Mouse (Mus musculus): ENCODE results near the gene Fbxo17.

The Fbxo17 gene

DNA sequence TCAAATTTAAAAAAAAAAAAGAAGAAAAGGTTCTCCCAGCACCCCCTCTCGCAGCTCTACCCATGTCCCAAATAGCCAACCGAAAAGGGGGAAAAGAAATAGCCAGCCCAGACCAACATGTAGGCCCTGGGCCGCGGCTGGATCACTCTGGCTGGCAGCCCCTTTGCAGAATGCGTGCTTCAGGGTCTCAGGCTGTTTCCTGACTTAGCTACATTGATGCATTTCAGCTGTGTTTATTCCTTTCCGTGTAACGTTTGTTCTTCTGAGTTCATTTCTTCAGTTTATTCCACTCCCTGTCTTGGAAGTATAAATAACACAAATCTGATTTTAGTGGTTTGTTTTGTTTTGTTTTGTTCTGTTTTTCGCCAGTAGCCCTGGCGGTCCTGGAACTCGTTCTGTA, 1.1 kb downstream of the Fbxo17 start:
- no peak for DNase-seq (ENCODE audit: low read depth, low spot score)

DNA sequence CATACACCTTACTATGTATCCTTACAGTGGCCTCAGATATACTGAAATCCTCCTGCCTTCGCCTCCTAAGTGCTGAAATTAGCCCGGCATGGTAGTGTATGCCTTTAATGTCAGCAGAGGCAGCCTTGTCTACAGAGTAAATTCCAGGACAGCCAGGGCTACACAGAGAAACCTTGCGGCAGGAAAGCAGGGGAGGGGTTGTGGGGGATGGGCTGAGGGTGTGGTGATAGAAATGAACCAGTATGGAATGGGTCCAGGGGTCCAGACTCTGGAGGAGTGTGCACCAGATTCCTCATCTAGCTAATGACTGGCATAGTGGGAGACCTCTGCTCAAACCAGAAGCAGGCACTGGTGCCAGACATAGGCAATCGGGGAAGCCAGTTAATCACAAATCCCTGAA, 2.6 kb downstream of the Fbxo17 start:
- DNase-seq (ENCODE audit: low read depth, low spot score), result peak; percentile 72

DNA sequence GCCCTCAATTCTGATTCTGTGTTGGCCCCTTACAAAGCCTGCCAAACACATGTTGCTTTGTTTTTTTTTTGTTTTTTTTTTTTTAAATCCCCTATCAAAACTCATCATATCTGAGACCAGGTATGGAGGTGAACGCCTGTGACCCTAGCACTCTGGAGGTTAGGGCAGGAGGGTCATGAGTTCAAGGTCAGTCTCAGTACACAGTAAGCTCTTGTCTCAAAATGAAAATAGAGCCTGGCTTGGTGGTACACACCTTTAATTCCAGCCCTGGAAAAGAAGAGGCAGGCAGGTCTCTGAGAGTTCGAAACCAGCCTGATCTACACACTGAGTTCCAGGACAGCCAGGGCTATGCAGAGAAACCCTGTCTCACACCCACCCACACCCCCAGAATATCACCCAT, 3.0 kb downstream of the Fbxo17 start:
- peak; percentile 21 for DNase-seq (ENCODE audit: low read depth, low spot score)

DNA sequence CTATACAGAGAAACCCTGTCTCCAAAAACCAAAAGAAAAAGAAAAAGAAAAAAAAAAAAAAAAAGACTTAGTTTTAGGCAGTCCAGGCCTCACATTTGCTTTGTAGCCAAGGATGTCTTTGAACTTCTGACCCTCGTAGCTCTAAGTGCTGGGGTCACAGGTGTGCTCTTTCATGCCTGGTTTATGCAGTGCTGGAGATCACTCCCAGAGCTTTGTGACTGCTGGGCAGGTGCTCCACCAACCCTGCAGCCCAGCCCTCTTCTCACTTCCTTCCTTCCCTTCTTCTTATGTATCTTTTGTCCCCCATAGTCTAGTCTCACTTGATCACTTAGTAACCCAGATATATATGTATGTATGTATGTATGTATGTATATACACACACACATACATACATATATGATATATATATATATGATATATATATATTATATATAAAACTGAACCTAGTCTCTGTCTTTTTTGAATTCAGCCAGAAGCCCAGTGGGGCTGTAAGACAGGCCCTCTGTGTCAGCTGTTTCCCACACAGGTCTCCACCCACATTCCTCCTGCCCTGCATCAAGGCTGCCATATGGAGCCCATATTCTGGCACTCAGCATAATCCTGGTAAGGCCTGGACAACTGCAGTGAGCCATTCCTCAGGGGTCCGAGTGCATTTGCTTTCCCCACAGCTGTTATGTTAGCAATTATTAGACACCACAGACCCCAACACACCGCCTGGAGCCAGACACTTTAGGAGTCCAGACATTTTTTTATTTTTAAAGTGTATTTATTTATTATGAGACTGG, 4.3 kb downstream of the Fbxo17 start:
- no peak for DNase-seq (ENCODE audit: low read depth, low spot score)

DNA sequence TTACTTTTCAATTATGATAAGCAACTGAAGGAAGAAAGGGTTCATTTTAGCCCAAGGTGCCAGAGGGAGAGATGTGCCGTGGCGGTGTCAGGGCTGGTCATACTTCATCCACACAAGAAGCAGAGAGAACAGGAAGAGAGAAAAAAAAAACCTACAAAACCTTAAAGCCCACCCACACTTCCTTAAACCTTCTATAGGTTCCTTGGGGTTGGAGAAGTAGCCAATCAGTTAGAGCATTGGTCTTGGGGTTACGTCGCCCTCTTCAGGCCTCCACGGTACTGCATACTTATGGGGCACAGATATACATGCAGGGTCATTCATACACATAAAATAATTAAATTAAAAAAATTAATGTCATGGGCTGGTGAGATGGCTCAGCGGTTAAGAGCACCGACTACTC, 5.5 kb downstream of the Fbxo17 start:
- DNase-seq (ENCODE audit: low read depth, low spot score), result peak; percentile 59

DNA sequence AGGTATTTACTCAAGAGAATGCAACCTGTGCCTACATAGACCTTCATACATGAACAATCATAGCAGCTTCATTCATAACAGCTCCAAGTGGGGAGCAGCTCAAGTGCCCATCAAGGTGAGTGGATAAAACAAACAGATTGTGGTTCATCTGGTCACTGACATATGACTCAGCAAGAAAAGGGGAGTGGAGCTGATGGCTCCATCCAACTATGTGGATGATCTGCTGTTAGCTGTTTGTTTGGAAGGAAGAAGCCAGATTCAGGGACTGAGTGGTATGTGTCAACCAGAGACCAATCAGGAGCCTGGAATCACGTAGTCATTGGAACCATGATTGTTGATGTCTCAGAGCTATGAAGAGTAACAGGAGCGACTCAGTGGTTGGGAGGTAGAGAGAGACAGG, 8.0 kb downstream of the Fbxo17 start:
- DNase-seq (ENCODE audit: low read depth, low spot score), result peak; percentile 50

DNA sequence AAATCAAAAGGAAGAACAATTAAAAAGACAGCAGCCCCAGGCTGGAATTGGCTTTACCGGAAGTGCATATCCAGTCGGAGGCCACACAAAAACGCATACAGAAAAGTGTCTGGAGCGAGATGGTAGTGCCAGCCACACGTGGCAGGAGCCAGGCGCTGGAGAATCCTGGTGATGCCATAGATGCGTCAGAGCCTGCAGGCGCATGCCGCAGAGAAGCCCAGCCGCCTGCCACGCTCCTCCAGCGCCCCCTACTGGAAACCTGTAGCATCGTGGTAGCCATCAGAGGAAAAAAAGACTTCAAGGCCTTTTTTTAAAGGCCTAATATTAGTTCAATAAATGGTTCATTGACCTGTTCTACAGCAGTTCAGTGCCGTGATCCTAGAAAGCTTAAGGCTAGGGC, 10.0 kb downstream of the Fbxo17 start:
- DNase-seq (ENCODE audit: low read depth, low spot score), result peak; percentile 86

DNA sequence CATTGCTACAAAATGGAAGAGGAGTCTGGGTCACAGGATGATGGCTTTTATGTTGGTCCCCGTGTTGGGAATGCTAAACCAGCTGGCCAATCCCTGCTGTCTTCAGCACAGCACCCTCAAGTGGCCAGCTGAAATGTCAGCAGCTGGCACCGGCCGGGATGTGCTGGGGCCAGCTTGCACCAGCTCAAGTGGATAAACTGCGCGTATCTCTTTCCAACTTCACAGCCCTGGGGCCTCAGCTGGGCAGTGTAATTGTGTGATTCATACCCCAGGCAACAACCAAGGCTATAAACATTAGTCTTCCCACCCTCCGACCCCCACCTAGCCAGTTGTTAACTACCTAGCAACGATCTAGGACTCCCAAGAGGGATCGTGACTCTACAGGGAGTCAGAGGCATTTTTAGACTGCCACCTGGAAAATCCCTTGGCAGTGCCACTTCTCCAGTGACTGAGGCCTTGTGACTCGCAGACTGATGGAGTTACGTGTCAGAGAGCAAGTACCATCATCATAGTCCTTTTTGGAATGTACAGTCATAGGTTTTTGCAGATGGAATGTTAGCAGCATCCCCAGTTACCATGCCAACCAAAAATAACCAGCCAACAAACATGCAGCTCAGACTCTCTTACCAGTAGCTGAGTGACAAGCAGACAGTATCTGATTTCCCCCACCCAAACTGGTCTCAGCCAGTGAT, 11.2 kb downstream of the Fbxo17 start:
- peak; percentile 50 for DNase-seq (ENCODE audit: low read depth, low spot score)

DNA sequence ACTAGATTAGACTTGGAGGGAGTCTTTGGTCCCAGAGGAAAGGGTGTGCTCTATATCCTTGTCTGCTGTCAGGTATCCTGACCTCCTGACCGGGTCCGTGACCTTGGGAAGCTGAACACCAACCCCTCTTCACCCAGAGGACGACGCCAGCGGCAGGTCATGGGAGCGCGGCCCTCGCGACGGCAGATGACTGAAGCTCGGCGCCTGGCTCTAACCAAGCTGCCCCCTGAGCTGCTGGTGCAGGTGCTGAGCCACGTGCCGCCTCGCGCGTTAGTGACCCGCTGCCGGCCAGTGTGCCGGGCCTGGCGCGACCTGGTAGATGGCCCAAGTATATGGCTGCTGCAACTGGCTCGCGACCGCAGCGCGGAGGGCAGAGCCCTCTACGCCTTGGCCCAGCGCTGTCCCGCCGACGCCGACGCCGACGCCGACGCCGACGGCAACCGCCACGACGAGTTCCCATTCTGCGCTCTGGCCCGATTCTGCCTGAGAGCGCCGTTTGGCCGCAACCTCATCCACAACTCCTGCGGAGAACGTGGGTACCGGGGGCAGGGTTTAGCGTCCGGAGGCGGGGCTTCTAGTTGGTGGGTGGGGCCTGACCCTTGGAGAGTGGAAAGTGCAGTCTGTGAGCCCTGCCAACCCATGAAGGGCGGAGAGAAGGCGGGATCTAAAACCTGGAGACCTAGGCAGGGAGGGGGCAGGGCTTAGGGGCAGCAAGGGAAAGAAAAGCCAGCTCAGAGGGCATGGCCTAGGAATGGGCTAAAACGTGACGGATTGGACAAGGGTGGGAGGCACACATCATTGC, 15.9 kb downstream of the Fbxo17 start:
- peak; percentile 98 for DNase-seq (ENCODE audit: low read depth, low spot score)

DNA sequence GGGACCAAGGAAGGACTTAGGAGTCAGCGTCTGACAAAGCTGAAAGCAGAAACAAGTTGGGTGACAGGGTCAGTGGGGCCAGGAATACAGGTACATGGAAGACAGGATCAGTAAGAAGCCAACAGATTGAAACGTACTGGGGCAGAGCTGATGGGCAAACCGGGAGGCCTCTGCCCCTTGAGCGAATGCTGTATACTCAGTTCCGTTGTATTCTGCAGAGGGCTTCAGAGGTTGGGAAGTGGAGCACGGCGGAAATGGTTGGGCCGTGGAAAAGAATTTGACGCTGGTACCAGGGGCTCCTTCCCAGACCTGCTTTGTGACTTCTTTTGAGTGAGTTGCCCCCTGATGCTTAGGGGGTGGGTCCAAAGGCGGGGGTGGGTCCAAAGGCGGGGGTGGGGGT, 16.6 kb downstream of the Fbxo17 start:
- no peak for DNase-seq (ENCODE audit: low read depth, low spot score)

DNA sequence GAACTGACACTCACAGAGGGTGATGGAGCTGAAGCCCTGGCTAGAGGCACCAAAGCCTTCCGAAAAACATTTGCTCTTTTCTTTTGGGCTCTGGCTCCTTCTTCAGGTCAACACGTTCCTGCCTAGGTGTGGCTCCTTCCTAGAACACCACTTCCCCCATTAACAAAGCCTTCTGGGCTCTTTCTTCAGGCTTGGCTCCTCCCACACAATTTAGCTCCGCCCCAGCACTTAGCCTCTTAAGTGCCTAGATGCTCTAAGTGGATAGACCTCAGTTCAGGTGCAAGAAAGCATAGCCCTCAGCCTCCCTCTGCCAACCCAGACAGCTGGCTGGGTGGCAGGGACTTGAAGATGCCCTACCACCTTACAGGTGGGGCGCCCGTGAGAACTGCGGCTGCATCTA, 19.1 kb downstream of the Fbxo17 start:
- DNase-seq (ENCODE audit: low read depth, low spot score), result peak; percentile 94

DNA sequence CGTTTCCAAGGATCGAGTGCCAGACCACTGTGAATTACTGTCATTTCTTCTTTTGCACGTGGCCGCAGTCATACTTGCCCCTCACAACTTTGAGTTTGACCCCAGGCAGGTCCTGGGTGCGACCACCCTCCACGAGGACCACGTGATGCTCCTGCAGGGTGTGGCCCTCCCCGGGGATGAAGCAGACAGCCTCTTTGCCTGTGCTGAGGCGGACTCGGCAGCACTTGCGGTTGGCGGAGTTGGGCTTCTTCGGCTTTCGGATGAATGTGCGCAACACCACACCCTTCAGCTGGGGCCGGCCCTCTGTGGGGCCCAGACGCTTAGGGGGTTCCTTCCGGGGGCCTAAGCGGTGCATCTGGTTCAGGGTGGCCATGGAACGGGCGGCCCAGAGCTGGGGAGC, 23.2 kb downstream of the Fbxo17 start:
- DNase-seq (ENCODE audit: low read depth, low spot score), result peak; percentile 41

DNA sequence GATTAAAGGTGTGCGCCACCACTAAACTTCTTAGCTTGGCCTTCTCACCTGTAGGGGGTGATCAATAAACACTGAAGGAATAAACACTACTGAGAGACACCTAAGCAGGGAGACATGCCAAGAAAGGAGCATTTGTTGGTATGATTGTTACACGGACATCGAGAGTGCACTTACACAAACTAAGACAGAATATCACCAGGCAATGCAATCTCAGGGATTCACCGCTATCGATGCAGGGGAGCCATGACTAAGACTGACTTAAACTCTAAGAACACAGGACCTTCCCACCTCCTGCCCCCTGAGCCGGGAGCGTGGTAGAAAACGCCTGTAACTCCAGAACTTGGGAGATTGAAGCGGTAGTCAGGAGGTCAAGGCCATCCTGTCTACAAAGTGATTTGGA, 24.3 kb downstream of the Fbxo17 start:
- no peak for DNase-seq (ENCODE audit: low read depth, low spot score)

DNA sequence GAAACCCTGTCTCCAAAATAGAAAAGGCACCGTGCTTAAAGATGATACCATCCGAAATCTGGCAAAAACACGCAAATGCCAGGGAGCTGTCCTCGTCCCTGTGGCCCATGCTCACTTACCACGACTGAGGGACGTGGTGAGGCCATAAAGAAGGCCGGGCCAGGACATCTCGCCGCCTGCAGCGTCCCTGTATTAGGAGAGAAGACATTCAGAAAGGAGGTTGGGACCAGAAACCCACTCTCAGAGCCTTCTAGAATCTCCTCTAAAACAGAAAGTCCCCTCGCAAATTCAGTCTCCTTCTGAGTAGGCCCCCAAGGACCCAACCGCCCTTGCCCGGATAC, 24.7 kb downstream of the Fbxo17 start:
- no peak for DNase-seq (ENCODE audit: low read depth, low spot score)

DNA sequence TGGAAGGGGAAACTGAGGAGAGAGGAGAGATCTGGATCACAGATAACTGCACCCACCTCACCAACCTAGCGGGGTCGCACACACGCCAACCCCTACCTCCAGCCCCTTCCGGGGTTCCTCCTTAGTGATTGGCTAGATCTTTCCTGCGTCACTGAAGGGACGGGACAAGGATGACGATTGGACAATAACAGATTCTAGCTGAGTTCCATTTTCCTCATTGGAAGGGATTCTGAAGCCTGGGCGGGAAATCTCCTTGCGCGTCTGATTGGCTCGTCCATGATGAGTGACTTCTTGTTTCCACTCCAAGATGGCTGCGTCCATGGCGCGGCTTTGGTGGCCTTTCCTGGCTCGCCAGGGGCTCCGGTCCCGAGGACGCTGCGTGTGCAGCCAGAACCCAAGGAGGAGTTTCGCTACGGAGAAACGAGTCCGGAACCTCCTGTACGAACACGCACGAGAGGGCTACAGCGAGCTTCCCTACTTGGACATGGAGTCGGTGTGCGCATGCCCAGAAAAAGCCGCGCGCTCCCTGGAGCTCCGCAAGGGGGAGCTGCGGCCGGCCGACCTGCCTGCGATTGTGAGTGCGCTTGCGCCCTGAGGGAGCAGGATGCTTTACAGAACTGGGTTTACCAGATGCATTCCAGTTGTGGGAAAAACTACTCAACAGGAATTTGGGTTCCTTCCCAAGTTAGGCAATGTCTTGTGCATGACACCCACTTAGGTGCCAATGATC, 25.3 kb downstream of the Fbxo17 start, which contains the start of the genes Mrps12 and Sars2:
Gene Mrps12 (minus strand): TSS at position 112 of the 730 bp plus-strand sequence.
Gene Sars2 (plus strand): TSS at position 284 of the 730 bp plus-strand sequence.
- peak; percentile 99 for DNase-seq (ENCODE audit: low read depth, low spot score)

DNA sequence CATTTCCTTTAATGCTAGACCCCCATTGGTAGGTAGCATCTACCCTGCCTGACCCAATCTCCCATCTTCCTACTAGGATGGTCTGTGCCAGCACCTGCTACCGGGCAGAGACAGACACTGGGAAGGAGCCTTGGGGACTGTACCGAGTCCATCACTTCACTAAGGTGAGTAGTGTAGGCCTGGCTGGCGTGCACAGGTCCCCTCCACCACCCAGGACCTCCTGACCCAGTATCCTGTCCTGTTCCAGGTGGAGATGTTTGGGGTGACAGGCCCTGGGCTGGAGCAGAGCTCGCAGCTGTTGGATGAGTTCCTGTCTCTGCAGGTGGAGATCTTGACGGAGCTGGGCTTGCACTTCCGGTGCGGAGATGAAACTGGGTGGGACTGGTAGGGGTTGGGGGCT, 33.3 kb downstream of the Fbxo17 start:
- DNase-seq (ENCODE audit: low read depth, low spot score), result no peak

DNA sequence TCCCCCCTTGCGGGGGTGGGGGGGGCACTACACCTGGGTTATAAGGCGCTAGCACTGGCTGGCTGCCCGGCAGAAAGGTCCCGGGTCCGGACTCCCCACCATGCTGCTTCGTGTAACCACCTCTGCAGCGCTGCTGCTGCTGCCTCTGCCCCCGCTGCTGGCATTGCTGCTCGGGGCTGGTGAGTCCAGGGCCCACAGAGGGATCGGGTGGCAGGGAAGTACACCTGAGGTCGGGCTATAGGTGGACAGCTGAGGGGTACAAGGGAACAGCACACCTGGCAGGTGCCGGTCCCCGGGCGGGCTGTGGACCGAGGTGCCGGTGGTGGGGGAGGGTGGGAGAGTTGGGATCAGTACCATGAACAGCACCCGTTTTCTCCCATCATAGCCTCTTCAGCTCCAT, 39.5 kb downstream of the Fbxo17 start, which contains the start of gene Ccer2:
Gene Ccer2 (plus strand): TSS at position 96 of the 400 bp plus-strand sequence.
- no peak for DNase-seq (ENCODE audit: low read depth, low spot score)

DNA sequence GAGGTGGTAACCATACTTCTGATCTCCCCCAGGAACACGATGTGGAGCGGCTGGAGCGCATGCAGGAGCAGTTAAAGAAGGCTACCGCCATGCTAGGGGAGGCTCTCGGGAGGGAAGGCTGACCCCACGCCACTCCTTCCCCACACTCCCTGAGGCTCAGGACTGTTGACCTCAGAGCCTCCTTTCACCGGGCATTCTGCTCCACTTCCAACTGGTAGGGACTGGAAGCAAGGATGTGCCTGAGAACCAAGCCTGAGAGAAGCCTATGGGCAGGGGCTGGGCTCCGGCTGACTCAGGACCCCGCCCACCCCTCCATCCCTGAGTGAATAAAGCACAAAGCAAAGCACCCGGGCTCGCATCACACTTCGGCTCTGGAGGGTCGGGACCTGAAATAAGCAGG, 42.0 kb downstream of the Fbxo17 start:
- peak; percentile 57 for DNase-seq (ENCODE audit: low read depth, low spot score)

DNA sequence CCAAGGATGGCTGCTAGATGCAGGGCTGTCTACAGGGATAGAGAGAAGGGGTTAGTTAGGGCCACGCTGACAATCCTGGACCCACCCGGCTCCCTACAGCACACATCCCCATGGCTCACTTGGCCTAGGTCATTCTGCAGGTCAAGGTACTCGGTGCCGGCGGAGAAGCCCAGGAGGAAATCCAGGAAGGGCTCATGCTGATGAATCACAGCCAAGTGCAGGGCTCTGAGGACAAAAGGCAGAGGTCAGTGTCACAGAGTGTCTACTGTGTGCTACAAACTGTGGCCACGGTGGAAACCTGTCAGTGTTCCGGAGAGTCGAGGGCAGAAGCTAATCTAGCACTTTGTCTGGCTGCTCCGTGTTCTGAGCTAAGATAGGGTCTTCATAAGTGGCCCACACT, 45.3 kb downstream of the Fbxo17 start:
- no peak for DNase-seq (ENCODE audit: low read depth, low spot score)

DNA sequence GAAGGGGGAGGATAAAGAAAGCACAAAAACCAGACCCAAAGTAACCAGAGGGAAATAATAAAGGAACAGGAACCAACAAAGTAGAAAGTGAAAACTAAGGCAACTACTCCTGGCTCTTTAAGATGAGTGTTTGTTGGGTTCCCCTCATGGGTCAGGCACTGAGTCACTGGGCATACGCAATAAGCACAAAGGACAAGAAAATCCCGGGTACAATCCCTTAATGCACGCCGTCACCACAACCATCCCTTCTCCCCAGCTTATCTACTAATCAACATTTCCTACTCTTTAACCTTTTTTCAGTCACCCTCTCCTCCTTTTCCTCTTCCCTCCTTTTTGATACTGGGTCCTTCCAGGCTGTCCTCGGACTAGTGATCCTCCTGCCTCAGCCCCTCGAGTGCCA, 48.6 kb downstream of the Fbxo17 start:
- no peak for DNase-seq (ENCODE audit: low read depth, low spot score)

DNA sequence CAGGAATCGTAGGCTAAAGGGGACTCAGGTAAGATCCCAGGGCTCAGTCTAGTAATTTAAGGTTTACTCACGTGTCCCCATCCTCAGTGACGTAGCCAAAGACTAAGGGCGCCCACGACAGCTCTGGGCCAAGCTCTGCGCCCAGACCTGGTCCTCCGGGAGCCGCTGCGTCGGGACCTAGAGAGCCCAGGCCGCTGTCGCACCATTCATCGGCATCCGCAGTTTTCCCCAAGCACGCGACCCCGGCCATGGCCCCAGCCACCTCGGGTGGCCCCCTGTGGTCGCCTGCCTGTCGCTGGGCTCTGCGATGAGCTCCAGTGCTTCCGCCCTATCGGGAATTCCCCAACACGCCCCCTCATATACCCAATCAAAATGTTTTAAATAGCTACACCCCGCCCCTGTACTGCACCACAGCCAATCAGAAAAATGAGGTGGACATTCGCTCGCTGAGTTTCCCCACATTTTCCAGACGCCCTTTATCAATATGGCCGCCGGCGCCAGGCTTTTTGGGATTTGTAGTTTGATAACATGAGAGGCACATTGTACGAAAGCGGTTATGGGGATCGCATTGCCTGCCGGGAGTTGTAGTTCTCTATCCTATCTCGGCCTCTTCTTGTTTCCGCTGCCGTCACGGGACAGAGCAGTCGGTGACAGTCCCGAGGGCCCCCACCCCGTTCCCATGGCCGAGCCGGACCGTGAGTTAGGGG, 49.7 kb downstream of the Fbxo17 start, which contains the start of gene Sirt2:
Gene Sirt2 (plus strand): TSS at position 563 of the 707 bp plus-strand sequence.
- DNase-seq (ENCODE audit: low read depth, low spot score), result peak; percentile 99
